Mouse (Mus musculus) heart, postnatal 0 days (tissue): ENCODE data around the gene Tmem82. TPM values are rescaled to one million over a fixed set of nuclear protein-coding genes. Genes with fewer than 3 reads are reported as not detected.

Experiments
- ATAC-seq: fragments of 200-750 bp; cut with Nextera tagmentation; 2 replicates; pipeline ENCODE4 v1.8.0; 2017; ENCODE audit warnings: low read depth, moderate number of reproducible peaks, moderate library complexity; ENCODE audit not compliant: insufficient read depth
- DNase-seq: peaks from one replicate; pipeline ENCODE4 v3.0.0-alpha.2; 2016; ENCODE audit warnings: low spot score
- H3K27ac ChIP-seq: fragments of 300-500 bp; sonication (generic); 2 replicates; pipeline ENCODE4 v1.5.1; 2014; ENCODE audit warnings: low read depth, mild to moderate bottlenecking
- H3K27me3 ChIP-seq: fragments of 300-500 bp; sonication (generic); 2 replicates; pipeline ENCODE4 v1.6.1; 2014; ENCODE audit warnings: low read length, mixed read lengths; ENCODE audit not compliant: control insufficient read depth, insufficient read depth
- H3K36me3 ChIP-seq: fragments of 300-500 bp; sonication (generic); replicated peaks from 2 replicates; pipeline ENCODE4 v1.6.1; 2014; ENCODE audit warnings: low read length, mixed read lengths; ENCODE audit not compliant: control insufficient read depth, insufficient read depth
- H3K4me1 ChIP-seq: fragments of 300-500 bp; sonication (generic); 2 replicates; pipeline ENCODE4 v1.6.1; 2014; ENCODE audit warnings: antibody characterized with exemption; ENCODE audit not compliant: control insufficient read depth, insufficient read depth
- H3K4me2 ChIP-seq: fragments of 300-500 bp; sonication (generic); 2 replicates; pipeline ENCODE4 v1.6.1; 2014; ENCODE audit warnings: low read depth, mild to moderate bottlenecking, low read length, moderate library complexity
- H3K4me3 ChIP-seq: fragments of 300-500 bp; sonication (generic); 2 replicates; pipeline ENCODE4 v1.5.1; 2014; ENCODE audit warnings: low read depth, low read length
- H3K9ac ChIP-seq: fragments of 300-500 bp; sonication (generic); replicated peaks from 2 replicates; pipeline ENCODE4 v1.6.1; 2014; ENCODE audit warnings: low read depth, low read length, mixed read lengths
- H3K9me3 ChIP-seq: fragments of 300-500 bp; sonication (generic); replicated peaks from 2 replicates; pipeline ENCODE4 v1.6.1; 2016; ENCODE audit warnings: low read length; ENCODE audit not compliant: control insufficient read depth
- CTCF ChIP-seq: IDR thresholded peaks from 2 replicates; pipeline ENCODE4 v1.5.1; 2016; ENCODE audit warnings: antibody characterized with exemption, control low read depth, low read depth
- EP300 ChIP-seq: IDR thresholded peaks from 2 replicates; pipeline ENCODE4 v1.6.1; 2016; ENCODE audit warnings: antibody characterized with exemption, low read depth
- WGBS: fragments of 180-500 bp; shearing (Covaris S2); extraction: QIAGEN DNeasy Blood & Tissue Kit; methylation state at CpG from one replicate; pipeline ENCODE4 v1.1.7; 2014; 5-methylcytosine and 5-hydroxymethylcytosine counted together
- polyA plus RNA-seq: library from polyadenylated mRNA; unstranded; fragments of >200 nt; fragmentation: Nextera tagmentation; extraction: Ambion mirVana; gene quantifications from 2 replicates; pipeline ENCODE4 v1.2.1, GENCODE M21; 2015
- total RNA-seq: library from RNA; depleted of rRNA; stranded (reverse); fragments of >200 nt; gene quantifications from 2 replicates; pipeline ENCODE4 v1.2.3, GENCODE M21; 2014; ENCODE audit warnings: low replicate concordance

Tmem82 gene
- total and polyA plus RNA-seq, 2 experiments from 2014 or later: 6.1 to 6.8 TPM

DNA sequence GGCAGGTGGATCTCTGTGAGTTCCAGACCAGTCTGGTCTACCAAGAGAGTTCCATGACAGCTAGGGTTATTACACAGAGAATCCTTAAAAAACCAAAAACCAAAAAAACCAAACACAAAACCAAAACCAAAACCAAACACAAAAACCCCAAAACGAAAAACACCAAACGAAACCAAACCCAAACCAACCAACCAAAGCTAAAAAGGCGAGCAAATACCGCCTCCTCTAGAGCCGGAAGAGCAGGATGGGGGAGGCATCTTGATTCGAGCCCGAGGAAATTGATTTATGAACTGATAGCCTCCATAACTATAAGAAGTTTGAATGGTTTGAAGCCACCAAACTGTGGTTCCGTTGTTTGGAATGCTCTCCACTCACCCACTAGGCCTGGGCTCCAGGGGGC is 34.5 kb downstream of the Tmem82 start:
- 90% methylated on average over 8 of the region's 8 CpGs for WGBS
- Histone ChIP-seq H3K9ac (no peak overlapping the region), H3K4me3 (no peak overlapping the region), H3K36me3 (peaks cover 66% of the 10 kb centered on the region), H3K4me2 (no peak overlapping the region), H3K9me3 (no peaks in the 10 kb centered on the region), H3K27me3 (no peaks in the 10 kb centered on the region), H3K4me1 (no peaks in the 10 kb centered on the region), H3K27ac (no peak overlapping the region)
- no peak for TF ChIP-seq EP300
- TF ChIP-seq CTCF: no peak
- ATAC-seq (no peak), DNase-seq (no peak)

DNA sequence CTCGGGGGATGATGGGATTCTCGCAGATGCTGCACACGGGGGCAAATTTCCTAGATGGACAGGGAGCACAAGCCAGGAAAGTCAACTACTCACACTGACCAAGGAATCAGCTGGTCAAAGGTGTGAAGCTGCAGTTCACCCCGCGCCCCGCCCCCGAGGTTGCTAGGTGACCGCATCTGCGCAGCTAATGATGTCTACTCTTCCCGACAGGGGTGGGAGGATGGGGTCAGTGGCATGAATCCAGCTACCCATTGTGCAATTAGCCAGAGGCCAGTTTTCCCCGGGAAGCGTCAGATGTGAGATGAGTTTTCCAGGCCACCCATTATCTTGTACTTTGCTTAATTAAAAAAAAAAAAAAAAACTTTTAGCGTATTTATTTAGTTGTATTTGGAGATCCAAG is 37.4 kb downstream of the Tmem82 start:
- DNase-seq: no peak
- no peak for ATAC-seq
- Histone ChIP-seq H3K9me3 (no peaks in the 10 kb centered on the region), H3K4me3 (no peak overlapping the region), H3K4me2 (no peak overlapping the region), H3K27ac (no peak overlapping the region), H3K36me3 (peaks cover 74% of the 10 kb centered on the region), H3K4me1 (no peaks in the 10 kb centered on the region), H3K9ac (no peak overlapping the region), H3K27me3 (no peaks in the 10 kb centered on the region)
- TF ChIP-seq CTCF (no peak), EP300 (no peak)
- 87% methylated on average over 13 of the region's 13 CpGs for WGBS

DNA sequence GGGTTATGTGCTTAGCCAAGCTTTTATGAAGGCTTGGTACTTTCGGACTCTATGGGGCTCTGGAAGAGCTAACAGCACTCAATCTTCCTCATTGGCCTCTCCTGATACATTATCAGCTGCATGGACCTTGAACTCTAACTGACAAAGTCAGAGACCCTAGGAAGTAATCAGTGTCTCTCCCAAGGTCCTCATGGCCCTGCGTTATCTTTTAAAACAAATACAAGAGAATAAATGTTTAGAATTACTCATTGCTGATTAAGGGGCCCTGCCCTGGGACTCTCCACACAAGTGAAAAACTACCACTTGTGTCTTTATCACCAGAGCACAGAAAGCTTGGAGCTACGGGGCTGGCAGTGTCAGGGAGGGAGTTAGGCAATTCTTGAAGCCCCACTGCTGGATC is 39.6 kb downstream of the Tmem82 start:
- TF ChIP-seq EP300 (no peak), CTCF (no peak)
- Histone ChIP-seq H3K4me3 (no peak overlapping the region), H3K27me3 (no peaks in the 10 kb centered on the region), H3K4me1 (no peaks in the 10 kb centered on the region), H3K4me2 (no peak overlapping the region), H3K9ac (no peak overlapping the region), H3K9me3 (no peaks in the 10 kb centered on the region), H3K36me3 (peaks cover 61% of the 10 kb centered on the region), H3K27ac (peak overlapping the region; percentile 25; the same call in 1 of the 2 replicates)
- ATAC-seq (no peak), DNase-seq (no peak)
- 19% methylated on average over 3 of the region's 3 CpGs for WGBS

DNA sequence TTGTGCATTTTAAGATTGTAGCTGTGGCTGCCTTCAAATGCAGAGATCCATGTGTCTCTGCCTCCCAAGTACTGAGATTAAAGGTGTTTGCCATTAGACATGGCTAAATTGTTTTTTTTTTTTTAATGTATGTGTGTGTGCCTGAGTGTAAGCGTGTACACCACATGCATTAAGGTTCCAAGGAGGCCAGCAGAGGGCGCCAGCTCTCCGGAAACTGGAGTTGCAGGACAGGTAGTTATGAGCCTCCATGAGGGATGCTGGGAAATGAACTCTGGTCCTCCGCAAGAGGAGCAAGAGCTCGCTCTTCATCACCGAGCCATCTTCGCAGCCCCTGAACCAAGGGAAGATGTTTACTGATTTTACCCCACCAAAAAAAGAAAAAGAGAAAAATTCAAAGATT is 41.6 kb downstream of the Tmem82 start:
- no peak for ATAC-seq
- TF ChIP-seq CTCF: no peak
- TF ChIP-seq EP300: no peak
- peaks cover 45% of the 10 kb centered on the region for H3K36me3 ChIP-seq

DNA sequence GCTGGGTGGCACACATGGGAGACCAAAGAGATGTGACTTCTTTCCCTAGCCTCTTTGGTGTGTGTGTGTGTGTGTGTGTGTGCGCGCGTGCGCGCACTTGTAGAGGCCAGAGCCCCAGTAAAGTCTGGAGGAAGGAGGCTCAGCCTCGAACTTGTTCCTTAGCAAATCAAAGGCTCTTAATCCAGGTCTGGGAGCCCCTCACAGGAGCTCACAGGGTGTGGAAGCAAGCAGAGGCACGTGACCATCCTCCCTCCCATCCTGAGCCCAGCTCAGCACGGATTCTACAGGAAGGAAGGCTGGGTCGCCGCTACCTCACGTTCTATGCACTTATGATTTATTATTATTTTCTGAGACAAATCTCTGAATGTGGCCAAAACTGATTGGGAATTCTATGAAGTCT is 42.0 kb downstream of the Tmem82 start:
- H3K4me3 ChIP-seq: no peak overlapping the region
- H3K36me3 ChIP-seq: peaks cover 45% of the 10 kb centered on the region
- ATAC-seq (no peak), DNase-seq (no peak)
- no peak overlapping the region for H3K4me2 ChIP-seq
- no peak overlapping the region for H3K27ac ChIP-seq
- H3K9ac ChIP-seq: no peak overlapping the region
- no peak for TF ChIP-seq CTCF
- TF ChIP-seq EP300: no peak
- no peaks in the 10 kb centered on the region for H3K9me3 ChIP-seq
- peaks cover under 1% of the 10 kb centered on the region; the same call in 1 of the 2 replicates for H3K4me1 ChIP-seq
- WGBS: 78% methylated on average over 11 of the region's 11 CpGs
- H3K27me3 ChIP-seq: no peaks in the 10 kb centered on the region

More for the DNA sequence above, 41.6 kb downstream of the Tmem82 start:
- no peak overlapping the region for H3K4me2 ChIP-seq
- no peak overlapping the region for H3K9ac ChIP-seq
- DNase-seq: no peak
- H3K4me3 ChIP-seq: no peak overlapping the region
- no peaks in the 10 kb centered on the region for H3K9me3 ChIP-seq
- 96% methylated on average over 7 of the region's 7 CpGs for WGBS
- no peak overlapping the region for H3K27ac ChIP-seq
- no peaks in the 10 kb centered on the region for H3K4me1 ChIP-seq
- no peaks in the 10 kb centered on the region for H3K27me3 ChIP-seq
